Mouse (Mus musculus) intestine, embryonic 14.5 days (tissue): ENCODE measurements at regions not wholly inside any gene's neighbourhood (a gene's known extent, or its start where the extent isn't known, plus 50 kb on each side); places are given as distances from the start of the nearest gene placed in this dataset.

Experiments used
- ATAC-seq: fragments of 200-750 bp; cut with Nextera tagmentation; replicated peaks from 2 replicates; pipeline ENCODE4 v1.8.0; 2017; ENCODE audit warnings: low read depth, moderate number of reproducible peaks, moderate TSS enrichment, moderate library complexity; ENCODE audit not compliant: low FRiP score, low TSS enrichment
- DNase-seq: peaks from one replicate; pipeline ENCODE4 v3.0.0-alpha.2; 2018; ENCODE audit warnings: low spot score
- H3K27ac ChIP-seq: fragments of 300-500 bp; sonication (generic); 2 replicates; pipeline ENCODE4 v1.5.1; 2014; ENCODE audit warnings: low read depth, mild to moderate bottlenecking, control low read depth
- H3K27me3 ChIP-seq: fragments of 300-500 bp; sonication (generic); replicated peaks from 2 replicates; pipeline ENCODE4 v1.6.1; 2014; ENCODE audit warnings: low read length, control low read depth; ENCODE audit not compliant: control insufficient read depth, insufficient read depth
- H3K36me3 ChIP-seq: fragments of 300-500 bp; sonication (generic); 2 replicates; pipeline ENCODE4 v1.6.1; 2014; ENCODE audit warnings: low read length, control low read depth; ENCODE audit not compliant: control insufficient read depth, insufficient read depth
- H3K4me1 ChIP-seq: fragments of 300-500 bp; sonication (generic); replicated peaks from 2 replicates; pipeline ENCODE4 v1.6.1; 2014; ENCODE audit warnings: low read length, control low read depth, mixed read lengths; ENCODE audit not compliant: control insufficient read depth, insufficient read depth
- H3K4me2 ChIP-seq: fragments of 300-500 bp; sonication (generic); 2 replicates; pipeline ENCODE4 v1.6.1; 2014; ENCODE audit warnings: low read length
- H3K4me3 ChIP-seq: fragments of 300-500 bp; sonication (generic); 2 replicates; pipeline ENCODE4 v1.5.1; 2014; ENCODE audit warnings: low read depth, low read length, control low read depth, mixed read lengths
- H3K9ac ChIP-seq: fragments of 300-500 bp; sonication (generic); 2 replicates; pipeline ENCODE4 v1.6.1; 2014; ENCODE audit warnings: mild to moderate bottlenecking, low read length
- H3K9me3 ChIP-seq: fragments of 300-500 bp; sonication (generic); 2 replicates; pipeline ENCODE4 v1.6.1; 2016; ENCODE audit warnings: low read length, control low read depth; ENCODE audit not compliant: control insufficient read depth
- WGBS: fragments of 180-500 bp; shearing (Covaris S2); extraction: QIAGEN DNeasy Blood & Tissue Kit; methylation state at CpG from one replicate; pipeline ENCODE4 v1.1.7; 2014; 5-methylcytosine and 5-hydroxymethylcytosine counted together

GRCm38 (mm10) chr10:9014810-9015505, 129.1 kb upstream of the Sash1 start:
- Histone ChIP-seq H3K27me3 (no peaks in the 10 kb centered on the region), H3K9ac (no peak overlapping the region), H3K9me3 (no peaks in the 10 kb centered on the region), H3K4me3 (no peak overlapping the region), H3K4me1 (peaks cover 15% of the 10 kb centered on the region), H3K27ac (peak overlapping the region; percentile 84), H3K4me2 (no peak overlapping the region), H3K36me3 (no peaks in the 10 kb centered on the region)
- DNase-seq: peak; percentile 39
- ATAC-seq: 0 out of 2 replicates have a peak, but pooled peaks have one; percentile 58
- 44% methylated on average over 11 of the region's 11 CpGs for WGBS

DNA sequence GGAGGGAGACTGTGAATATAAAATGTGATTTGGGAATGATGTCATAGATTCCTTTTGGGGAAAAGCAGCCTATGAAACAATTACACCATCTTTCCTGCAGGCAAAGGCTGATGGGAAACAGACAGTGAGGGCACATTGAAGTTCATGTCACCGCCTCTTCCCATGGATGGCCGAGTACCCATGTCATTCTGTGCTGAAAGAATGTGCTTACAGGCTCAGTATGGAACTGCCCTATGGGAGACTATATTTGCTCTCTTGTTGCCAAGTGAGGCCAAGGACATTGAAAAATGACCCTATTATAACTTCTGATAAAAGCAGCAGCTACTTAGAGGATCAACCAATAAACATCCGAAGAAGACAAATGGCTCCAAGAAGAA, 127.7 kb upstream of the Sash1 start:
- WGBS: 82% methylated on average over 3 of the region's 3 CpGs
- H3K27me3 ChIP-seq: no peaks in the 10 kb centered on the region
- H3K4me2 ChIP-seq: no peak overlapping the region
- H3K9ac ChIP-seq: no peak overlapping the region
- H3K4me1 ChIP-seq: peaks cover 15% of the 10 kb centered on the region
- H3K4me3 ChIP-seq: no peak overlapping the region
- no peak overlapping the region for H3K27ac ChIP-seq
- DNase-seq (no peak), ATAC-seq (no peak)
- H3K9me3 ChIP-seq: no peaks in the 10 kb centered on the region
- no peaks in the 10 kb centered on the region for H3K36me3 ChIP-seq

GRCm38 (mm10) chr10:9012829-9013548, 127.1 kb upstream of the Sash1 start:
- peak; percentile 78 for DNase-seq
- H3K27ac ChIP-seq: no peak overlapping the region
- no peaks in the 10 kb centered on the region for H3K36me3 ChIP-seq
- H3K4me1 ChIP-seq: peaks cover 15% of the 10 kb centered on the region
- no peaks in the 10 kb centered on the region for H3K9me3 ChIP-seq
- H3K9ac ChIP-seq: no peak overlapping the region
- H3K4me3 ChIP-seq: no peak overlapping the region
- H3K4me2 ChIP-seq: no peak overlapping the region
- ATAC-seq: no peak
- no peaks in the 10 kb centered on the region for H3K27me3 ChIP-seq
- WGBS: 41% methylated on average over 5 of the region's 5 CpGs

DNA sequence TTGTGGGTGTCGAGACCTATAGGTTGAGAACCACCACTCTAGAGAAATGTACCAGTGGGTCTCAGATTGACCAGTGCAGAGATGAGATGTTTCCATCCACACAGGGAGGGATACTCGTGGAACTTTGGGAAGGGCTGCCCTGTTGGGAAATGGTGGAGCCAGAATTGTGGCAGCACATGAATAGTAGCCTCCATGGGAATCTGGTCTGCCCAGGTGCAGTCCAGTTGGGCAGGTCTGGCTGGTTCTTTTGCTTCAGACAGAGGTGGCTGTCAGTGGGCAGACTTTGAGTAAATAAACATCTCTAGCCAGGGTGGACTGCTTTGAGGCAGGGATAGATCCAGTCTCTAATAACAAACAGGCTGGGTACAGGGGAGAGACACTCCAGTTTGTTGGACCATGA, 126.0 kb upstream of the Sash1 start:
- DNase-seq (no peak), ATAC-seq (no peak)
- no peaks in the 10 kb centered on the region for H3K27me3 ChIP-seq
- H3K9me3 ChIP-seq: no peaks in the 10 kb centered on the region
- H3K4me2 ChIP-seq: no peak overlapping the region
- whole genome bisulfite sequencing: 63% methylated on average over 2 of the region's 2 CpGs
- H3K4me1 ChIP-seq: peaks cover 15% of the 10 kb centered on the region
- H3K27ac ChIP-seq: no peak overlapping the region
- no peak overlapping the region for H3K9ac ChIP-seq
- no peak overlapping the region for H3K4me3 ChIP-seq
- no peaks in the 10 kb centered on the region for H3K36me3 ChIP-seq

- ATAC-seq: no peak
- H3K4me2 ChIP-seq: no peak overlapping the region
- H3K27me3 ChIP-seq: no peaks in the 10 kb centered on the region
- 91% methylated on average over 13 of the region's 13 CpGs for WGBS
- H3K36me3 ChIP-seq: no peaks in the 10 kb centered on the region
- no peak overlapping the region for H3K9ac ChIP-seq
- H3K9me3 ChIP-seq: no peaks in the 10 kb centered on the region
- H3K4me1 ChIP-seq: peaks cover 10% of the 10 kb centered on the region; the same call in 1 of the 2 replicates
- no peak overlapping the region for H3K27ac ChIP-seq
- DNase-seq: no peak
- no peak overlapping the region for H3K4me3 ChIP-seq
Measured at GRCm38 (mm10) chr10:9010191-9010590, 124.3 kb upstream of the Sash1 start.

DNA sequence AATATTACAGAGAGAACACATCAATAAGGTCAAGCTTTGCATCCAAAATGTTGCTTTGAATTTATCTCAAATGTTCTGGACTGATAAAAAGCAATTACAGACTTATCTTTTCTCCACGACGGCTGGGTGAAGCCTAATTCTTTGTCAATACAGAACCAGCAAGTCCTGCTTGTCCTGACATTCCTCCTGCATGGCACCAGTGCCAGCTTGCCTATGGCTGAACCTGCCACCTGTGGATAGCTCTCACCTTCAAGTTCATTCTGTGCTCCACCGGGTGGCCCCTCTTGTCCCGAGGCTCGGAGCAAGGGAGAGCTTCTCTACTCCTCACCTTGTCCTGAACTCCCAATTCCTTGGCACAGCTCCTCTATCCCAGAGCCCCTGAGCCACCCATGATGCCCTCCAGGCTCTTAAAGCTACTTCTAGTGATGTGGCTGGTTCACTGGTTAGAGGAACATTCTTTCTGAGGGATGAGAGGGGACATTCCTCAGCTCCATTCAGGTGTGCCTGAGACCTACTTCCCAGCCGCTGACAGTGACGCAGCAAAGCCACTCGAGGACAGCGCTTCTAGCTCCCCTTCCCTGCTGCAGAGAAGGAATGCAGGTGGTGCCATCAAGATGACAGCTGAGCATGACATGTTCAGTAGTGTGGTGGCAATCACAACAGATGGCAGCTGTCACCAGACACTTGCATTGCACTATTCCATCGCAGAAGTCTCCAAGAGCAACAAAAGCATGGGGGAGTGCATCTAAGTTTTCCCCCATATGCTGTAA, 119.5 kb upstream of the Sash1 start:
- Histone ChIP-seq H3K4me3 (no peak overlapping the region), H3K4me1 (no peaks in the 10 kb centered on the region), H3K27me3 (no peaks in the 10 kb centered on the region), H3K9me3 (no peaks in the 10 kb centered on the region), H3K36me3 (no peaks in the 10 kb centered on the region), H3K4me2 (no peak overlapping the region), H3K27ac (no peak overlapping the region), H3K9ac (no peak overlapping the region)
- DNase-seq: no peak
- ATAC-seq: no peak
- 66% methylated on average over 10 of the region's 10 CpGs for WGBS

DNA sequence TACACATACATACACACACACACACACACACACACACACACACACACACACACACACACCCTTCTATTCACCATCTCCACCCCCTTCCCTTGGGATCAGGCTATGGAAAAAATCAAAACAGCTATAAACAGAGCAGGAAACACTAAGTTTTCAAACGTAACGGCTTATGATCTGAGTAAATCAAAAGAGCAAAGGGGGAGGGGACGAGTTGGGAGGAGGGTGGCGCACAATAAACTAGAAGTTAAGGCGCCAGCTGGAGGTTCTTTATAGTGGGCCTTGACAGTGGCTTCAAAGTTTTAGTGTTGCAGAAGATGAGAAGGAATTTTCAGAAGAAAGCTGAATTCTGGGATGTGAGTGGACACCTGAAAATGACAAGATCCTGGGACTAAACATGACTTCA, 116.4 kb upstream of the Sash1 start:
- DNase-seq (no peak), ATAC-seq (no peak)
- no peaks in the 10 kb centered on the region for H3K36me3 ChIP-seq
- 50% methylated on average over 5 of the region's 5 CpGs for WGBS
- H3K4me1 ChIP-seq: peaks cover 11% of the 10 kb centered on the region; the same call in 1 of the 2 replicates
- no peak overlapping the region for H3K4me2 ChIP-seq
- no peaks in the 10 kb centered on the region for H3K27me3 ChIP-seq
- no peak overlapping the region for H3K4me3 ChIP-seq
- no peaks in the 10 kb centered on the region for H3K9me3 ChIP-seq
- H3K27ac ChIP-seq: no peak overlapping the region
- H3K9ac ChIP-seq: no peak overlapping the region

DNA sequence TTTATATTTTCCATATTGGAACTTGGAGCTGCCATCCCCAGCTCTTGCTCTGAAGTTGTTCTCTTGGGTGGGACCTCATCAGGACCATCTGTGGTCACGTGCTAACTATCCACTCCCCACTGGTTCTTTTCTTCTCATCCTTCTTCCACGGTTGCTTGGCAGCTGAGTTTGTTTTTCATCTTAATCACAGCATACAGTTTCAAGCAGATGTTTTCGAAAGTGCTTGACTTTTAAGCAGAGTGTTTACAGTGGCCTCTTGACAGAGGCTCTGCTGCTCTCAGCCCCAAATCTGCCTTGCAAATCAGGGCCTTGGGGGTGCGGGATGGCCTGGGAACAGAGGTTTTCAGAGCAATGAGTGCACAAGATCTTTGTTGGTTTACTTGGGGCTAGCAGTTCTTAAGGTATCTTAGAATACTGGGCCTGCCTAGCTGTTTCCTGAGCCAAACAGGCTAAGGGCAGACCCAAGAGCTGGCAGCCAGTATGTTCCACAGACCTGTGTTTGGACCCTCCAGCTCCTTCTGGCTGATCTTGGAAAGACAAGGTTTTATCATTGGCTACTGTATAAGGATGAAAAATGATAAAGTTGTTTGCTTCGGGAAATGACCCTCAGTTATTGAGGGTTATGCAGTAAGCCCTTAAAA, 113.0 kb upstream of the Sash1 start:
- Histone ChIP-seq H3K27me3 (no peaks in the 10 kb centered on the region), H3K9ac (no peak overlapping the region), H3K27ac (peak overlapping the region; percentile 57), H3K9me3 (no peaks in the 10 kb centered on the region), H3K36me3 (no peaks in the 10 kb centered on the region), H3K4me2 (no peak overlapping the region), H3K4me1 (peaks cover 16% of the 10 kb centered on the region; the same call in 1 of the 2 replicates), H3K4me3 (no peak overlapping the region)
- DNase-seq (no peak), ATAC-seq (peak; percentile 55; the same call in 1 of the 2 replicates)
- WGBS: 27% methylated on average over 5 of the region's 5 CpGs
